Mouse (Mus musculus) G1E (cell line): ENCODE results near the gene Iqcc.

Experiments
- CTCF ChIP-seq: IDR thresholded peaks from 2 replicates; pipeline ENCODE4 v1.5.1; 2012; ENCODE audit warnings: low read depth, low read length, inconsistent platforms, mixed read lengths
- GATA1 ChIP-seq: IDR thresholded peaks from 2 replicates; pipeline ENCODE4 v1.6.1; 2012; ENCODE audit warnings: borderline replicate concordance, low read length, inconsistent platforms, mixed read lengths
- GATA2 ChIP-seq: IDR thresholded peaks from 2 replicates; pipeline ENCODE4 v1.6.1; 2012; ENCODE audit warnings: low read depth, low read length, inconsistent platforms, borderline replicate concordance
- POLR2AphosphoS5 ChIP-seq: IDR thresholded peaks from 2 replicates; pipeline ENCODE4 v1.6.1; 2012; ENCODE audit warnings: low read depth, low read length, inconsistent platforms; ENCODE audit not compliant: insufficient replicate concordance
- TAL1 ChIP-seq: conservative IDR thresholded peaks from 2 replicates; pipeline ENCODE4 v1.6.1; 2012; ENCODE audit warnings: low read depth, low read length, inconsistent platforms, mixed read lengths

- TF ChIP-seq POLR2AphosphoS5: no peak
- no peak for TF ChIP-seq CTCF
- no peak for TF ChIP-seq GATA1
- TF ChIP-seq TAL1: no peak
- TF ChIP-seq GATA2: no peak
Observed at GRCm38 (mm10) chr4:129576863-129577491, 41.9 kb downstream of the Iqcc start.
